Mouse (Mus musculus) lung, postnatal 0 days (tissue): ENCODE data around the gene Mme. TPM values are rescaled to one million over a fixed set of nuclear protein-coding genes. Genes with fewer than 3 reads are reported as not detected.
A peak's percentile ranks its signal among the peaks of the same experiment; 100 is the strongest.

Source experiments
- ATAC-seq: fragments of 200-750 bp; cut with Nextera tagmentation; 2 replicates; pipeline ENCODE4 v1.8.0; 2017; ENCODE audit warnings: moderate library complexity
- DNase-seq: peaks from one replicate; pipeline ENCODE4 v3.0.0-alpha.2; 2016; ENCODE audit warnings: low spot score
- H3K27ac ChIP-seq: fragments of 300-500 bp; sonication (generic); 2 replicates; pipeline ENCODE4 v1.5.1; 2014; ENCODE audit warnings: antibody characterized with exemption, mild to moderate bottlenecking, low read length, mixed read lengths
- H3K27me3 ChIP-seq: fragments of 300-500 bp; sonication (generic); replicated peaks from 2 replicates; pipeline ENCODE4 v1.6.1; 2014; ENCODE audit warnings: low read length, mixed read lengths; ENCODE audit not compliant: insufficient read depth
- H3K36me3 ChIP-seq: fragments of 300-500 bp; sonication (generic); 2 replicates; pipeline ENCODE4 v1.6.1; 2014; ENCODE audit warnings: low read length, mixed read lengths; ENCODE audit not compliant: insufficient read depth
- H3K4me1 ChIP-seq: fragments of 300-500 bp; sonication (generic); 2 replicates; pipeline ENCODE4 v1.6.1; 2014; ENCODE audit warnings: antibody characterized with exemption, low read depth, low read length, mixed read lengths; ENCODE audit not compliant: insufficient read depth
- H3K4me2 ChIP-seq: fragments of 300-500 bp; sonication (generic); replicated peaks from 2 replicates; pipeline ENCODE4 v1.6.1; 2014; ENCODE audit warnings: low read depth, mild to moderate bottlenecking, low read length, moderate library complexity, mixed read lengths
- H3K4me3 ChIP-seq: fragments of 300-500 bp; sonication (generic); 2 replicates; pipeline ENCODE4 v1.5.1; 2014; ENCODE audit warnings: low read depth, low read length
- H3K9ac ChIP-seq: fragments of 300-500 bp; sonication (generic); replicated peaks from 2 replicates; pipeline ENCODE4 v1.6.1; 2014; ENCODE audit warnings: low read depth, mild to moderate bottlenecking
- H3K9me3 ChIP-seq: fragments of 300-500 bp; sonication (generic); 2 replicates; pipeline ENCODE4 v1.6.1; 2016; ENCODE audit warnings: low read length, mixed read lengths
- CTCF ChIP-seq: IDR thresholded peaks from 2 replicates; pipeline ENCODE4 v1.5.1; 2016; ENCODE audit warnings: antibody characterized with exemption, mild to moderate bottlenecking
- EP300 ChIP-seq: IDR thresholded peaks from 2 replicates; pipeline ENCODE4 v1.6.1; 2016; ENCODE audit warnings: antibody characterized with exemption, mild to moderate bottlenecking, control low read depth
- WGBS: fragments of 180-500 bp; shearing (Covaris S2); extraction: QIAGEN DNeasy Blood & Tissue Kit; methylation state at CpG from one replicate; pipeline ENCODE4 v1.1.7; 2014; 5-methylcytosine and 5-hydroxymethylcytosine counted together
- polyA plus RNA-seq: library from polyadenylated mRNA; unstranded; fragments of >200 nt; fragmentation: Nextera tagmentation; extraction: Ambion mirVana; gene quantifications from 2 replicates; pipeline ENCODE4 v1.2.1, GENCODE M21; 2015

The Mme gene
- polyA plus RNA-seq, 1 experiment from 2014 or later, result 14.2 TPM

DNA sequence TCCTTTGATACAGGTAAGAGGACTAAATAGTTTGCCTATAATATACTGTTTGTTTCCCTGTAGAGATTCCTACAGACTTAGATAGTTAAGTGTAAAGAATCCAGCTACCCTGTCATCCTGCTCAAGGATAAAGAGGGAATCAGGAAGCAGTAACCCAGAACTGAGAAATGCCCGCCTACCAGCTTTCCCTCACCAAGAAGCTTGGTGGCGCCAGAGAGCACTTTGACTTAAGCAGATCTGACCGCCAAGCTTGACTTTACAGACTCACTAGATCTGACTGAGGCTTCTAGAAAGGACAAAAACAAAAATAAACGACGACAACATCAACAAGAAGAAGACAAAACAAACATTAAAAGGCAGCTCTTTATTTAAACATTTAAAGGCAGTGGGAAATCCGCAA is 56.5 kb downstream of the Mme start:
- Histone ChIP-seq H3K9me3 (no peaks in the 10 kb centered on the region), H3K4me1 (no peaks in the 10 kb centered on the region), H3K27me3 (no peaks in the 10 kb centered on the region; the same call in 1 of the 2 replicates), H3K4me3 (no peak overlapping the region), H3K9ac (no peak overlapping the region), H3K4me2 (no peak overlapping the region), H3K27ac (no peak overlapping the region), H3K36me3 (no peaks in the 10 kb centered on the region)
- DNase-seq (peak; percentile 91), ATAC-seq (peak; percentile 36)
- TF ChIP-seq CTCF, result peak; percentile 82
- no peak for TF ChIP-seq EP300
- WGBS, result 10% methylated on average over 6 of the region's 6 CpGs

- no peak for ATAC-seq
- Histone ChIP-seq H3K9ac (no peak overlapping the region), H3K4me1 (no peaks in the 10 kb centered on the region), H3K4me3 (no peak overlapping the region), H3K4me2 (no peak overlapping the region), H3K9me3 (no peaks in the 10 kb centered on the region), H3K27me3 (no peaks in the 10 kb centered on the region), H3K36me3 (no peaks in the 10 kb centered on the region), H3K27ac (no peak overlapping the region)
- TF ChIP-seq EP300 (no peak), CTCF (no peak)
- WGBS, result 76% methylated on average over 7 of the region's 7 CpGs
- no peak for DNase-seq
Measured at GRCm38 (mm10) chr3:63315211-63315760, 73.9 kb downstream of the Mme start.

GRCm38 (mm10) chr3:63317496-63317895 is 76.2 kb downstream of the Mme start:
- Histone ChIP-seq H3K27me3 (no peaks in the 10 kb centered on the region), H3K27ac (no peak overlapping the region), H3K9ac (no peak overlapping the region), H3K4me2 (no peak overlapping the region), H3K9me3 (no peaks in the 10 kb centered on the region), H3K4me3 (no peak overlapping the region), H3K36me3 (no peaks in the 10 kb centered on the region), H3K4me1 (no peaks in the 10 kb centered on the region)
- ATAC-seq, result no peak
- WGBS, result 63% methylated on average over 3 of the region's 3 CpGs
- TF ChIP-seq EP300 (no peak), CTCF (no peak)
- DNase-seq, result no peak

DNA sequence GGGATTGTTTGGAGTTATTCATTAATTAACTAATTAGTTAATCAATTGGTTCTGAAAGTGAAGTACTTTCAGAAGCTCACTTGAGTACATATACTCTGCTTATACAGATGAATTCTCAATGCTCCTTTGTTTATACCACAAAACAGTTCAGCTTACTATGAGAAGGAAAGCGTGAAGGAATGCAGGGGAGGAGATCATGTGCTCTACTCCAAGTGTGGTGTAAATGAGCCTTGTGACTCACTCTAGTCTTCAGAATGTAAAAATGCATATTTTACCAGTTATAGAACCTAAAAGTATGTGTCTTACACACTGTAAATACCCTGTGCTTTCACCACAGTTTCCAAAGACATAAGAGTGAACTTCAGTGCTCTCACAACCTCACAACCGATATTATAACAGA is 84.3 kb downstream of the Mme start:
- Histone ChIP-seq H3K4me3 (no peak overlapping the region), H3K27me3 (no peaks in the 10 kb centered on the region), H3K36me3 (no peaks in the 10 kb centered on the region), H3K27ac (no peak overlapping the region), H3K4me2 (no peak overlapping the region), H3K4me1 (no peaks in the 10 kb centered on the region), H3K9me3 (no peaks in the 10 kb centered on the region), H3K9ac (no peak overlapping the region)
- DNase-seq, result peak; percentile 48
- TF ChIP-seq CTCF (no peak), EP300 (peak; percentile 25; the same call in 1 of the 2 replicates)
- 51% methylated on average over 2 of the region's 2 CpGs for WGBS
- peak; percentile 70 for ATAC-seq

DNA sequence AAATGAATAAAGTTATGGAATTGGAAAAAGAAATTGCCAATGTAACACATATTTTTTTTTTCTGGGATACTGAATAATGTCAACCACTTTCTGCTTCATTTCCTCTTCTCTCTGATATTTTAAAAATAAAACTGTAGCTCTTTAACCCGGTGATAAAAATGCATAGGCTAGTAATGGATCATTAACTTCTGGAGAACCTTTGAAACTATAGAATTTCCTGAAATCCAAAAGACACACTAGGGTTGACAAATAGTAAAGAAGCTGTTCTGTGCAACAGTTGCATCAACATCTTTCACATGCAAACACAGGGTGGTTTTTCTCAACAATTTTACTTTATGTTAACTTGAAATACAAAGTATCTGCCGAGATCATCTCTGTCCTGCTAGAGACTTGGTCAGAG is 98.8 kb downstream of the Mme start:
- TF ChIP-seq EP300, result no peak
- TF ChIP-seq CTCF, result no peak
- no peak for ATAC-seq
- no peak overlapping the region for H3K9ac ChIP-seq
- no peak overlapping the region for H3K4me3 ChIP-seq
- no peaks in the 10 kb centered on the region for H3K27me3 ChIP-seq
- no peak overlapping the region for H3K27ac ChIP-seq
- no peak overlapping the region for H3K4me2 ChIP-seq
- H3K4me1 ChIP-seq, result no peaks in the 10 kb centered on the region
- WGBS, result 62% methylated on average over 2 of the region's 2 CpGs
- DNase-seq, result no peak
- H3K9me3 ChIP-seq, result no peaks in the 10 kb centered on the region
- no peaks in the 10 kb centered on the region for H3K36me3 ChIP-seq

DNA sequence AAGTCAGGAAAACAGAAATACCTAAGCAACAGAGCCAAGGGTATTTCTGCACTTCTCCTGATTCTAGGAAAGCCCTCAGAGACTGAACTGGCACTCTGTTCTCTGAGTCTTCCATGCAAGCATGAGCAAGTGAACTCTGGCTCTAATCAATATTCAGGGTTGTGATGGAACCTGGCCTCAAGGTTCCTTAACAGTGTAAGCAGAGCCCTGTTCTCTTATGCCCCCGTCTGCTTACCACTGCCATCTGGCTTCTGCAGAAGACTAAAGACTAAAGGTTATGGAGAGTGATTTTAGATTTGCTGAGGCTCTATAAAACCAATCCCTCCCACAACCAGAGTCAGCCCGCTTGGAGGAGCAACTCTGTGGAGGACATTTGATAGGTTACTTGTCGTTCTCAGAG is 99.2 kb downstream of the Mme start:
- 71% methylated on average over 3 of the region's 3 CpGs for WGBS
- ATAC-seq (no peak), DNase-seq (no peak)
- Histone ChIP-seq H3K27ac (no peak overlapping the region), H3K4me2 (no peak overlapping the region), H3K4me1 (no peaks in the 10 kb centered on the region), H3K27me3 (no peaks in the 10 kb centered on the region), H3K4me3 (no peak overlapping the region), H3K9ac (no peak overlapping the region), H3K9me3 (no peaks in the 10 kb centered on the region), H3K36me3 (no peaks in the 10 kb centered on the region)
- no peak for TF ChIP-seq CTCF
- TF ChIP-seq EP300, result no peak

DNA sequence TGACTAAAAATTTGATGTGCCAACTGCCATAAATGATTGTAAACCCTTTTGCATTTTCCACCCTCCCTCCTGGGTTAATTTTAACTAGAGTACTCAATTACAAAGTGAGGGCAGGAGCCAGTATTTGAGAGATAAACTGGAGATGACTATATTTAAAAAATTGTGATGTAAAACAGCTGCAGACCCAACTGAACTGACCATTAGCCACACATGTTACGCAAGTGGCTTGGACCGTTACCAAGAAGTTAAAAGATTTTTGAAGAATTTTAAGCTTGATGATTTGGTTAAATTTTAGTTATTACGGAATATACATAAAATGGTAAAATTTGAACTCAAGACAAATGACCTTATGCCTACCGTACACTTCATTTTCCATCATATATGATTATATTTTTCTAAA is 100.1 kb downstream of the Mme start:
- no peak for ATAC-seq
- Histone ChIP-seq H3K36me3 (no peaks in the 10 kb centered on the region), H3K27me3 (no peaks in the 10 kb centered on the region)

More for the DNA sequence above, 100.1 kb downstream of the Mme start:
- peak; percentile 10 for DNase-seq
- Histone ChIP-seq H3K4me2 (no peak overlapping the region), H3K9me3 (no peaks in the 10 kb centered on the region), H3K27ac (no peak overlapping the region), H3K4me3 (no peak overlapping the region), H3K4me1 (no peaks in the 10 kb centered on the region), H3K9ac (no peak overlapping the region)
- WGBS, result 86% methylated on average over 4 of the region's 4 CpGs
- TF ChIP-seq CTCF, result no peak
- no peak for TF ChIP-seq EP300
